Mouse (Mus musculus) hindbrain, embryonic 16.5 days (tissue): ENCODE measurements at regions not wholly inside any gene's neighbourhood (a gene's known extent, or its start where the extent isn't known, plus 50 kb on each side); places are given as distances from the start of the nearest gene placed in this dataset.
"Not testable (repeated sequence)": the region's sequence is repeated elsewhere in the genome, so short reads cannot be mapped to it uniquely, and the experiment has no call there.

Experiments used
- ATAC-seq: fragments of 200-750 bp; cut with Nextera tagmentation; 2 replicates; pipeline ENCODE4 v1.8.0; 2017; ENCODE audit warnings: moderate TSS enrichment, moderate library complexity
- H3K27ac ChIP-seq: fragments of 300-500 bp; sonication (generic); 2 replicates; pipeline ENCODE4 v1.5.1; 2014; ENCODE audit warnings: low read depth, mild to moderate bottlenecking, control low read depth, low read length, moderate library complexity
- H3K27me3 ChIP-seq: fragments of 300-500 bp; sonication (generic); replicated peaks from 2 replicates; pipeline ENCODE4 v1.6.1; 2014; ENCODE audit warnings: low read length; ENCODE audit not compliant: control insufficient read depth, insufficient read depth
- H3K36me3 ChIP-seq: fragments of 300-500 bp; sonication (generic); 2 replicates; pipeline ENCODE4 v1.6.1; 2014; ENCODE audit warnings: mild to moderate bottlenecking, low read length, moderate library complexity, mixed read lengths; ENCODE audit not compliant: control insufficient read depth, insufficient read depth
- H3K4me1 ChIP-seq: fragments of 300-500 bp; sonication (generic); 2 replicates; pipeline ENCODE4 v1.6.1; 2014; ENCODE audit warnings: low read depth, low read length; ENCODE audit not compliant: control insufficient read depth, insufficient read depth
- H3K4me2 ChIP-seq: fragments of 300-500 bp; sonication (generic); 2 replicates; pipeline ENCODE4 v1.6.1; 2014; ENCODE audit warnings: mild to moderate bottlenecking, low read length, control low read depth, moderate library complexity
- H3K4me3 ChIP-seq: fragments of 300-500 bp; sonication (generic); 2 replicates; pipeline ENCODE4 v1.5.1; 2014; ENCODE audit warnings: mild to moderate bottlenecking, low read length, control low read depth, moderate library complexity
- H3K9ac ChIP-seq: fragments of 300-500 bp; sonication (generic); 2 replicates; pipeline ENCODE4 v1.6.1; 2014; ENCODE audit warnings: low read depth, mild to moderate bottlenecking, control low read depth, low read length, moderate library complexity
- H3K9me3 ChIP-seq: fragments of 300-500 bp; sonication (generic); 2 replicates; pipeline ENCODE4 v1.6.1; 2014; ENCODE audit warnings: mild to moderate bottlenecking, low read length, moderate library complexity; ENCODE audit not compliant: control insufficient read depth
- WGBS: fragments of 180-500 bp; shearing (Covaris S2); extraction: QIAGEN DNeasy Blood & Tissue Kit; methylation state at CpG from one replicate; pipeline ENCODE4 v1.1.7; 2014; 5-methylcytosine and 5-hydroxymethylcytosine counted together

GRCm38 (mm10) chr1:177362398-177362797, 79.8 kb upstream of the Zbtb18 start:
- no peaks in the 10 kb centered on the region for H3K9me3 ChIP-seq
- no peaks in the 10 kb centered on the region for H3K4me1 ChIP-seq
- no peak for ATAC-seq
- no peak overlapping the region for H3K9ac ChIP-seq
- no peak overlapping the region for H3K4me2 ChIP-seq
- 90% methylated on average over 8 of the region's 8 CpGs for whole genome bisulfite sequencing
- no peak overlapping the region for H3K4me3 ChIP-seq
- H3K27ac ChIP-seq: no peak overlapping the region
- no peaks in the 10 kb centered on the region for H3K36me3 ChIP-seq
- H3K27me3 ChIP-seq: no peaks in the 10 kb centered on the region

GRCm38 (mm10) chr1:177348400-177349092, 90.5 kb upstream of the Akt3 start:
- H3K27me3 ChIP-seq: no peaks in the 10 kb centered on the region
- H3K9me3 ChIP-seq: no peaks in the 10 kb centered on the region
- H3K4me2 ChIP-seq: no peak overlapping the region
- WGBS: 85% methylated on average over 17 of the region's 17 CpGs
- no peak overlapping the region for H3K9ac ChIP-seq
- H3K27ac ChIP-seq: no peak overlapping the region
- ATAC-seq: no peak
- no peaks in the 10 kb centered on the region for H3K36me3 ChIP-seq
- H3K4me1 ChIP-seq: no peaks in the 10 kb centered on the region
- H3K4me3 ChIP-seq: no peak overlapping the region

DNA sequence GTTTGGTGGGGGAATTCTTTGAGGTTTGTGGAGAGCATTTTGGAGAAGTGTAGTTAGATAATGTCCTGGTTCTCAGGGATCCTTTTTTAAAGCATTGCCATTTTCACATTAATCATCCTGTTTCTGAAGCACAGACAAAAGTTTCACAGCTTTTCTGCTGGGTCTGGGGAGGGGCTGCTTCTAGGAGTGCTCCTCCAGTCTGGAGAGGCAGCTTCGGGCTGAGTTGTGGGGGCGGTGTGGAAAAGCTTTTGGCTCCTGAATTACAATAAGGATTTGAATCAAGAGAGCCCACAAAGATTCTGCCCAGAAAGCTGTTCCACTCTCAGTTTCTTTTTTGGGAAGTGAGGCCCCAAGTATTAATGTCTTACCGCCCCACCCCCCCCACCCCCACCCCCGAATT, 89.2 kb upstream of the Akt3 start:
- Histone ChIP-seq H3K36me3 (no peaks in the 10 kb centered on the region), H3K4me3 (no peak overlapping the region), H3K9me3 (no peaks in the 10 kb centered on the region), H3K4me1 (no peaks in the 10 kb centered on the region), H3K4me2 (no peak overlapping the region), H3K27me3 (no peaks in the 10 kb centered on the region), H3K27ac (no peak overlapping the region), H3K9ac (no peak overlapping the region)
- ATAC-seq: no peak
- WGBS: 36% methylated on average over 4 of the region's 4 CpGs

DNA sequence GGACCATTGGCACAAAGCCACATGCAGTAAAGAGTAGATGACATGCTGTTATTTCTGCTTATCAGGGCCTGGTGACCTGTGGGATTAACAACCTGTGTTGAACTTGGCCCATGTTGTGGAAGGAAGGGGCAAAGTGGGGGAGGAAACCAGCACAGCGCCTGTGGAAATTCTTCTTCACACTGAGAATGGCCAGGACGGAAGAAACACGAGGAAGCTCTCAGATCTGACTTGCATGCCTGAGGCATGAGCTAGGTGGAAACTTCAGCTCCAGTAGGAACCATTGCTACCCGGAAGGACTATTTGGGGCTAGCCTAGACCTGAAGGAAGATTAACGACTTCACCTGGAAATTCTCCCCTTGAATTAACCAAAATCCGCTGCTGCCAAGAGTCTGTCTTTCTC, 88.5 kb upstream of the Akt3 start:
- no peak for ATAC-seq
- no peak overlapping the region for H3K9ac ChIP-seq
- H3K9me3 ChIP-seq: no peaks in the 10 kb centered on the region
- 79% methylated on average over 6 of the region's 6 CpGs for WGBS
- H3K4me1 ChIP-seq: no peaks in the 10 kb centered on the region
- no peaks in the 10 kb centered on the region for H3K27me3 ChIP-seq
- H3K4me2 ChIP-seq: no peak overlapping the region
- no peaks in the 10 kb centered on the region for H3K36me3 ChIP-seq
- no peak overlapping the region for H3K4me3 ChIP-seq
- no peak overlapping the region for H3K27ac ChIP-seq

DNA sequence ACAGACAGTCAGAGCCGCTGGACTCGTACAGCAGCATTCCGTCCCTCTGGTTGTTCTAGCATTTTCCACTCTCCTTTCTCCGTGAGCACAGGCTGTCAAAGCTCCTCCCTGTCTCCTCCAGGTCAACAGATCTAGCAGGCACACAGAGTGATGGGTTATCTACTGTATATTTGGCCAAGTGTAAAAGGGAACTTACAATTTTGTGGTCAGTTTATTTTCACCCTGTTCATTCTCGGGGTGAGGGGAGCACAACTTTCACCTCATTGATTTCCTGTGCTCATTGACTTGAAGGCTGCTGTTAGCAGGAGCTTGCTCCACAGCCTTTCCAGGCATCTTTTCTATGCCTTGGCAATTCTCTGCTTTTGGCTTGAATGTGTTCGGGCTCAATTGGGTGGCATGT, 87.5 kb upstream of the Akt3 start:
- WGBS: 84% methylated on average over 6 of the region's 6 CpGs
- no peaks in the 10 kb centered on the region for H3K36me3 ChIP-seq
- H3K27ac ChIP-seq: no peak overlapping the region
- H3K27me3 ChIP-seq: no peaks in the 10 kb centered on the region
- no peak overlapping the region for H3K4me2 ChIP-seq
- H3K4me1 ChIP-seq: no peaks in the 10 kb centered on the region
- no peaks in the 10 kb centered on the region for H3K9me3 ChIP-seq
- ATAC-seq: no peak
- no peak overlapping the region for H3K4me3 ChIP-seq
- H3K9ac ChIP-seq: no peak overlapping the region

GRCm38 (mm10) chr1:177343949-177344348, 85.9 kb upstream of the Akt3 start:
- no peak for ATAC-seq
- WGBS: 81% methylated on average over 4 of the region's 4 CpGs

GRCm38 (mm10) chr1:177343121-177343520, 85.1 kb upstream of the Akt3 start:
- 21% methylated on average over 6 of the region's 6 CpGs for WGBS
- Histone ChIP-seq H3K27me3 (no peaks in the 10 kb centered on the region), H3K9ac (no peak overlapping the region), H3K4me2 (no peak overlapping the region), H3K36me3 (no peaks in the 10 kb centered on the region), H3K4me1 (peaks cover 4% of the 10 kb centered on the region), H3K9me3 (no peaks in the 10 kb centered on the region), H3K27ac (no peak overlapping the region), H3K4me3 (no peak overlapping the region)
- no peak for ATAC-seq

More at GRCm38 (mm10) chr1:177343949-177344348, 85.9 kb upstream of the Akt3 start:
- H3K4me1 ChIP-seq: no peaks in the 10 kb centered on the region
- no peaks in the 10 kb centered on the region for H3K9me3 ChIP-seq
- no peaks in the 10 kb centered on the region for H3K36me3 ChIP-seq
- H3K4me3 ChIP-seq: no peak overlapping the region
- H3K4me2 ChIP-seq: no peak overlapping the region
- no peak overlapping the region for H3K9ac ChIP-seq
- no peak overlapping the region for H3K27ac ChIP-seq
- no peaks in the 10 kb centered on the region for H3K27me3 ChIP-seq

GRCm38 (mm10) chr1:177340232-177340631, 82.2 kb upstream of the Akt3 start:
- WGBS: 74% methylated on average over 3 of the region's 3 CpGs
- Histone ChIP-seq H3K9me3 (no peaks in the 10 kb centered on the region), H3K4me2 (no peak overlapping the region), H3K9ac (no peak overlapping the region), H3K36me3 (no peaks in the 10 kb centered on the region), H3K27me3 (no peaks in the 10 kb centered on the region), H3K4me3 (no peak overlapping the region), H3K4me1 (peaks cover 4% of the 10 kb centered on the region), H3K27ac (no peak overlapping the region)
- ATAC-seq: no peak

- H3K4me2 ChIP-seq: peak overlapping the region; percentile 68
- peak overlapping the region; percentile 43 for H3K4me3 ChIP-seq
- not testable (repeated sequence) for H3K27me3 ChIP-seq, ATAC-seq, H3K36me3 ChIP-seq, H3K9me3 ChIP-seq, H3K4me1 ChIP-seq
- peak overlapping the region; percentile 81 for H3K27ac ChIP-seq
- peak overlapping the region; percentile 69 for H3K9ac ChIP-seq
- WGBS: 64% methylated on average over 12 of the region's 13 CpGs
Observed at GRCm38 (mm10) chr1:177339207-177339787, 81.3 kb upstream of the Akt3 start.
